Mouse (Mus musculus) c-Kit-positive CD71-positive TER-119-negative erythroid progenitor cells, embryonic 14.5 days (primary cell): Measurements from ENCODE around the gene Uba1.

ENCODE experiments used
- DNase-seq: peaks from one replicate; pipeline ENCODE4 v3.0.0-alpha.2; 2013; ENCODE audit warnings: low read depth

Uba1 gene

DNA sequence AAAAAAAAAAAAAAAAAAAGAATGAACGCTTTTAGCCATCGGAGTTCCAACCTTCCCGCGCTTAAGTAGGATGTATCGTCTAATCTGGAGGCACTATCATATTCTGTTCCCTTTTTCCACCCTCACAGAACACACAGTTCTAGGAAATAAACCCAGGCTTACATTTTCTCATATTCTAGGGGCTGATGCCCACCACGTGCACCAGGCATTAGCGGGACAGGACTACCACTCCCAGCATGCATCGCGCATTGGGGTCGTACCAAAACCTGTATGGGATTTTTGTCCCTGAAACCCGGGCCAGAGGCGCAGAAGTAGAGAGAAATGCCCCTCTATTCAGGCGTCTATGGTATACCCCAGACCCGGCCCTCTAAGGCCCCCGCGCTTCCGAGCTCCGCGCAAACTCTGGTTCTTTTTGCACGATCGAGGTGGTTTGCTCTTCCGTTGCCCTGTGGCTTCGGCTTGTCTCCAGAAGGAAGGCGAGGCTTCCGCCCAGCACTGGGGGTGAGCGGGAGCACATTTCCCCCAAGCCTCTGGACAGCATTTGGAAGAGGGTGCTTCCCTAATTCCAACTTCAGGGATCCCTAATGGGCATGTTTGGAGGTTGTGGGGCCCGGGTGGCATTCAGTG is at the start of gene Uba1:
Gene Uba1, plus strand, starts transcription at position 301 of the 627 bp plus-strand sequence.
- peak; percentile 74 for DNase-seq

GRCm38 (mm10) chrX:20608500-20608899 is 49.6 kb upstream of the Uba1 start:
- no peak for DNase-seq

GRCm38 (mm10) chrX:20616861-20617175 is 41.3 kb upstream of the Uba1 start:
- no peak for DNase-seq

- DNase-seq: peak; percentile 59
Observed at GRCm38 (mm10) chrX:20617176-20617902, 40.8 kb upstream of the Uba1 start, which contains the start of the genes Rbm10 and Ndufb11. Gene Rbm10 (plus strand): TSS chrX:20617503. Gene Ndufb11 (minus strand): TSS chrX:20617619.

GRCm38 (mm10) chrX:20617903-20618399 is 40.2 kb upstream of the Uba1 start:
- no peak for DNase-seq

GRCm38 (mm10) chrX:20638141-20638540 is 20.0 kb upstream of the Uba1 start:
- DNase-seq: no peak

GRCm38 (mm10) chrX:20644780-20645179 is 13.3 kb upstream of the Uba1 start:
- DNase-seq: no peak

DNA sequence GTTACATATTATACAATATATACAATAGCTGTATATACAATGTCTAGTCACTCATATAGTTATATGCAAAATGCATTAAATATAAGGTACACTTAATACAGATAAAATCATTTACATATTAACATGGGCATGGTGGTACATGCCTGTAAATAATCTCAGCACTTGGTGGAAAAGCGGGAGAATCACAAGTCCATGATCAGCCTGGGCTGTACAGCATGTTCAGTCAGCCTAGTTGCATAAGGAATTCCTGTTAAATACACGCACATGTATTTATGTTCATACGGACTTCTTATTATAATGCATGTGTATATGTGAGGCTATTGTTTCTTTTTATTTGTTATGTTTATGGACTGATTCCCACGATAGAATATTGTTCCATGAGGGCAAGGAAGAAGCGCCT is 533 bp upstream of the Uba1 start:
- no peak for DNase-seq

GRCm38 (mm10) chrX:20658891-20659406 is 823 bp downstream of the Uba1 start:
- DNase-seq: no peak

DNA sequence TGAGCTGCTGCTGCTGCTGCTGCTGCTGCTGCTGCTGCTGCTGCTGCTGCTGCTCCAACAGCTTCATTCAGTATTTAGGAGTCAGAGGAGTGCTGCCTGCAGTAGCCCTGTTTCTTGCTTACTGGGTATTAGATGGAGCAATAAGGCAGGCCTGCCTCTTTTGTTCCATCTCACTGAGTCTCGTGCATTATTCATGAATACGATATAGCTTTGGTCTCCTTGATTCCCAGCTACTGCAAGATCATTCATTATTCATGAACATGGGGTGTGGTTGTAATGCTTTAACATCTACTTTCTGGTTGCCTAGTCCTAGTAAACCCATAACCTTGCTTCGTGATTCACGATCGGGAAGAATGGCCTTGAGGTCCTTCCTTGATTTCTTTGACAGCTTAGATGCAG is 4.2 kb downstream of the Uba1 start:
- no peak for DNase-seq

- DNase-seq: peak; percentile 83
Observed at GRCm38 (mm10) chrX:20662716-20663443, 4.8 kb downstream of the Uba1 start.

DNA sequence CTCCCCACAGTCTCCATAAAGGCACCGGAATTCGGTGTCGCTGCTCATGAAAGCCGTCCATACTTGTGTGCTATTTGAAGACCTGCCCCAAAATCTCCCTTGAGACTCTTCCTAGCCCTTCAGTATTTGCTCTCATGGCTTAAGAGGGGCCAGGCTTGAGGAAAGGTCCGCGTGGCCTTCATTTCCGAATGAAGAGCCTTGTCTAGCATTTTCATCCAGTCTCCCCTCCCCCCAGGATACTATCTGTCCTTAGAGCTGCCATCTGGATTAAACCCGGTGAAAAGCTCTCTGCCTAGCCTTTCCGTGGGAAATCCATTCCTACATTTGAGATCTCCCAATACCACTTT is 5.3 kb downstream of the Uba1 start:
- DNase-seq: no peak

DNA sequence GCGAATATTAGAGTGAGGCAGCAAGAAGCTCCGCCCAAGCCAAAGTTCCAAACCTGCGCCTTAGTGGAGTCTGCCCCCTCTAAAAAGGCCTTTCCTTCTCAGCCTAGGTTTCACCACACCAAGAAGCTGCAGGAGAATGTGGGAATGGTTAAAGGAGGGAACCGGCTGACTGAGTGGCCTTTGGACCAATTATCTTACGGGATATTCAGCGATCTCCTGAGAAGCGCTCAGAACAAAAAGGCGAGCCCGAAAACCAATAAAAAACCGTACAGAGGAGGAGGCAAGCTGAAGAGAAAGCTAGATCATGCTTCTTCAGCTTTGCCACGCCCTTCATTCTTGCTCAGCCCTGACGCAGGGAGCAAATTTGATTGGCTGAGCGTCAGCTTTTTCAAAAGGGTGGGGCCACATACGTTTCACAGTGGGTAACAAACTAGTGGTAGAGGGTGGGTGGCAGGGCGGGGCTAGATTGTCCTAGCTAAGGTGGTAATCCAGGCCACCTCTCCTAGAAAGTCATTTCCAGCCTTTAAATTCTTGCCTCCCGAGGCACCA is 29.5 kb downstream of the Uba1 start, which contains the start of gene Cdk16:
Gene Cdk16, plus strand, starts transcription at position 436 of the 549 bp plus-strand sequence.
- peak; percentile 84 for DNase-seq

- peak; percentile 53 for DNase-seq
Observed at GRCm38 (mm10) chrX:20688068-20688547, 30.0 kb downstream of the Uba1 start.

DNA sequence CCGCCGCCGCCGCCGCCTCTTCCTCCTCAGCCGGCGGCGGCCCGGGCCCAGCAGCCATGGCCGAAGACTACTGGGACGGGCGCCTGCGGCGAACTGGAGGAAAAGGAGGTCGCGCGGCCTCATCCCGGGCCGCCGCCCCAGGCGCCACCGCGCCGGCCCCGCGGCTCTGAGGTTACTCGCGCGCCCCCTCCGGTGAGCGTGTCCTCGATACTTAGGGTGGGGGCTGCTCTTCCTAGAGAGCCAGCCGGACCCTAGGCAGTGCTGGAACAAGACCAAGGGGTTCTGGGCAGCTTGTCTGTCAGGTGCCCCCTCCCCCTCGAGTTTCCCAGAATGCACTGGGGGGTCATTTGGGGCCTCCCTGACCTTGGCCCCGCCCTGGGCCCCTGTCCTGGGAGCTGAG is 30.5 kb downstream of the Uba1 start:
- no peak for DNase-seq

GRCm38 (mm10) chrX:20691566-20691965 is 33.4 kb downstream of the Uba1 start:
- DNase-seq: no peak

DNA sequence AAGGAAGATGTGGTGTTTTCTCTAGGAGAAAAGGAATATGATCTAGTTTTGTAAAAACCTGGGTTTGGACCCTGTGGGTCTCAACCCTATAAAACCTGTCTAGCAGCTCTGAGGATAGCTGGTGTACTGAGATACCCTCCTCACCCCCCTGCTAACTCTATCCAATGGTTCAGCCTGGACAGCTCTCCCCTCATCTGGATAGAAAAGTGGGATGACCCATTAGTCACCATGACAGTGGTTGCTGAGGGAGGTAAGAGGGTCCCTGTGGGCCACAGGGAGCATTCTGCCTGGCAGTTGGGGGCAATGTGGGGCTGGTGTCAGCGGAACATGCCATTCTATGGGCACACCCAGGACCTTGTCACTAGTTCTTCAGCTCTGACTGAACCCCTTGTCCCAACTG is 34.5 kb downstream of the Uba1 start:
- DNase-seq: no peak

GRCm38 (mm10) chrX:20695842-20696241 is 37.7 kb downstream of the Uba1 start:
- DNase-seq: no peak

GRCm38 (mm10) chrX:20703741-20704290 is 45.7 kb downstream of the Uba1 start, which contains the start of gene Usp11:
Gene Usp11 (plus strand): TSS chrX:20703906.
- no peak for DNase-seq

- DNase-seq: peak; percentile 46
Observed at GRCm38 (mm10) chrX:20704295-20705082, 46.4 kb downstream of the Uba1 start.

DNA sequence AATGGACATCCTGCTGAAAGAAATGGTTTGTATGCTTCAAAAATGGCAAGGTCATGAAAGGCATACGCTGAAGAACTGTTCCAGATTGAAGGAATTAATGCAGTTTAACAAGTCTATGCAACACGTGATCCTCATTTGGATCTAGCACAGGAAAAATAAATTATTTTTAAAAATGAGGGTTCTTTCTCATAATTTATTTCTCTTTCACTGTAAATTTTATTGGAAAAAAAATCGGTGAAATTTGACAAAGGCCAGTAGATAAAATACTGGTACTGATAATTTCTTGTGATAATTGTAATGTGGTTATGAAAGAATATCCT is 46.9 kb downstream of the Uba1 start:
- no peak for DNase-seq
